Mouse (Mus musculus): ENCODE measurements around the gene Kcnd3.

DNA sequence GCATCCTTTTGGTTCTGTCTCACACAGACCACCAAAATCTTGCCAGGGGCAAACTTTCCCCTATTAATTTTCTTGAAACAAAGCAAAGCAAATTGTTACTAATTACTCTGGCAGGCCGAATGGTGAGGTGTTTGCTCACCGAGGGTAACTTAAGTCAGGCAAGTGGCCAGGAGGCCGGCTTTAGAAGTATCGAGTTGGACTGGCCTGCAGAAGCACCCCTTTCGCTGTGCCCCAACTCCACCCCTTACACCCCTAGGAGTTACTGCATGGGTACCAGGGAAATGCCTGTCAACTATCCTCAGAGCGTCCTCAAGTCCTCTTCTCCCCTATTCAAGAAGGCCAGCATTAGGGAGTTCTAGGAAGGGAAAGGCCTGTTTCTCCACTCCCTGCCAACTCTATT lies 251.4 kb downstream of the Kcnd3 start:
- TF ChIP-seq CTCF (IDR thresholded peaks at IDR 0.05; ENCODE audit: low read depth) (no peak), EP300 (IDR thresholded peaks at IDR 0.05; ENCODE audit: low read depth) (no peak)
